Mouse (Mus musculus) limb, embryonic 11.5 days (tissue): Measurements from ENCODE around the gene Ctu1. TPM values are rescaled to one million over a fixed set of nuclear protein-coding genes. Genes with fewer than 3 reads are reported as not detected.

ENCODE experiments used
- ATAC-seq: fragments of 200-750 bp; cut with Nextera tagmentation; 2 replicates; pipeline ENCODE4 v1.8.0; 2017; ENCODE audit warnings: low read depth; ENCODE audit not compliant: insufficient number of reproducible peaks, low FRiP score, low TSS enrichment
- DNase-seq: peaks from one replicate; pipeline ENCODE4 v3.0.0-alpha.2; 2015; ENCODE audit warnings: low spot score
- H3K27ac ChIP-seq: fragments of 300-500 bp; sonication (generic); replicated peaks from 2 replicates; pipeline ENCODE4 v1.5.1; 2014; ENCODE audit warnings: low read depth, mild to moderate bottlenecking, low read length
- H3K27me3 ChIP-seq: fragments of 300-500 bp; sonication (generic); 2 replicates; pipeline ENCODE4 v1.6.1; 2014; ENCODE audit warnings: mild to moderate bottlenecking, low read length, mixed read lengths; ENCODE audit not compliant: control insufficient read depth, insufficient read depth
- H3K36me3 ChIP-seq: fragments of 300-500 bp; sonication (generic); 2 replicates; pipeline ENCODE4 v1.6.1; 2014; ENCODE audit warnings: mild to moderate bottlenecking, low read length, moderate library complexity, mixed read lengths; ENCODE audit not compliant: control insufficient read depth, insufficient read depth
- H3K4me1 ChIP-seq: fragments of 300-500 bp; sonication (generic); 2 replicates; pipeline ENCODE4 v1.6.1; 2014; ENCODE audit warnings: low read length, mixed read lengths; ENCODE audit not compliant: control insufficient read depth, insufficient read depth
- H3K4me2 ChIP-seq: fragments of 300-500 bp; sonication (generic); 2 replicates; pipeline ENCODE4 v1.6.1; 2014; ENCODE audit warnings: low read depth, mild to moderate bottlenecking, moderate library complexity; ENCODE audit not compliant: severe bottlenecking
- H3K4me3 ChIP-seq: fragments of 300-500 bp; sonication (generic); 2 replicates; pipeline ENCODE4 v1.5.1; 2014; ENCODE audit warnings: low read depth, low read length
- H3K9ac ChIP-seq: fragments of 300-500 bp; sonication (generic); 2 replicates; pipeline ENCODE4 v1.6.1; 2014; ENCODE audit warnings: mild to moderate bottlenecking, low read length
- H3K9me3 ChIP-seq: fragments of 300-500 bp; sonication (generic); 2 replicates; pipeline ENCODE4 v1.6.1; 2016; ENCODE audit warnings: low read length; ENCODE audit not compliant: control insufficient read depth
- WGBS: fragments of 180-500 bp; shearing (Covaris S2); extraction: QIAGEN DNeasy Blood & Tissue Kit; methylation state at CpG from one replicate; pipeline ENCODE4 v1.1.7; 2014; 5-methylcytosine and 5-hydroxymethylcytosine counted together
- polyA plus RNA-seq: library from polyadenylated mRNA; unstranded; fragments of >200 nt; fragmentation: Nextera tagmentation; extraction: Ambion mirVana; gene quantifications from 2 replicates; pipeline ENCODE4 v1.2.1, GENCODE M21; 2014

Gene Ctu1
- polyA plus RNA-seq, 1 experiment from 2014 or later = 10.8 TPM

DNA sequence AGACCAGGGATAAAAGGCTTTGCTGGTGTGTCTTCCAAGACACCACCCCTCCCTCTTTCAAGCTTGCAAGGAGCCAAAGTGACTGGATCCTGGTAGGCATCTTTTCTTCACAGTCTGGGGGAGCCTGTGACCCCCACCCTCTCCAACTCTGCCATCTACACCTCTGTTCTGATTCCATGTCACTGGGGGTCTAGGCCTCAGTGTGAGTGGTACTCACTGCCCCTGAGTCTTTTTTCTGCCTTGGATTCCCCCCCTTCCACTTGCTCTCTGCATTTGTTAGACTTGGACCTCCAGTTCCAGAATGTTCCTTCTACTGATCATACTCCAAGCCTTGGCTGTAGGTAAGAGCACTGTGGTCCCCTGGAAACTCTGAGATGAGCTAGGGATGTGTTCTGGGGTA lies 18.3 kb downstream of the Ctu1 start, which contains the start of gene Klk14:
Klk14 (plus strand) TSS at position 301 of the 400 bp plus-strand sequence.
- Histone ChIP-seq H3K27me3 (no peaks in the 10 kb centered on the region), H3K9ac (no peak within 1 kb of the TSS), H3K4me2 (no peak within 1 kb of the TSS), H3K4me3 (no peak within 1 kb of the TSS), H3K4me1 (no peaks in the 10 kb centered on the region), H3K27ac (no peak within 1 kb of the TSS), H3K36me3 (no peaks in the 10 kb centered on the region), H3K9me3 (no peaks in the 10 kb centered on the region; the same call in 1 of the 2 replicates)
- DNase-seq (no peak), ATAC-seq (no peak)

DNA sequence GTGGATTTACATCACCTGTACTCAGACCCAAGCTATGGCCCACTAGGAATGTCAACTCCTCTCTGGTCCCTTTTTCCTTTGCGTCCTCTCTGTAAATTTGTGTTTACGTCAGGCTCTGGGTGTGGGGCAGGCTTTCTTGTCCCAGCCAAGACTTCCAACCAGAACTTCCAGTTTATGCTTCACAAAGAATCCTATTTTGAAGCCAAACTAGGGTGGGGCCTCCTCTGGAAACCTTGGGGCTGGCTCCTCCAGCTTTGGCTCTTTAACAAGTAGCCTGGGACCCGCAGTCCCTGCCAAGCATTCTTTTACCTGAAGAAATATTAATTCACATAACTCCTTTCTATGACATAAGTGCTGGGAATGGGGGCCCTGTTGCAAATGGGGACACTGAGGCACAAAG lies 38.2 kb downstream of the Ctu1 start:
- H3K27ac ChIP-seq = no peak overlapping the region
- no peak overlapping the region for H3K4me3 ChIP-seq
- no peaks in the 10 kb centered on the region; the same call in 1 of the 2 replicates for H3K9me3 ChIP-seq
- H3K27me3 ChIP-seq = no peaks in the 10 kb centered on the region
- H3K4me2 ChIP-seq = no peak overlapping the region
- WGBS = 85% methylated on average over 3 of the region's 3 CpGs
- ATAC-seq (no peak), DNase-seq (no peak)
- peaks cover 8% of the 10 kb centered on the region; the same call in 1 of the 2 replicates for H3K4me1 ChIP-seq
- H3K9ac ChIP-seq = no peak overlapping the region
- H3K36me3 ChIP-seq = no peaks in the 10 kb centered on the region

GRCm38 (mm10) chr7:43712267-43712666 lies 40.5 kb downstream of the Ctu1 start, which contains the start of gene Klk13:
Klk13 (plus strand) TSS chr7:43712567.
- no peak for DNase-seq
- Histone ChIP-seq H3K9me3 (no peaks in the 10 kb centered on the region), H3K4me3 (no peak within 1 kb of the TSS), H3K4me2 (peak within 1 kb of the TSS; percentile 33), H3K27ac (no peak within 1 kb of the TSS), H3K4me1 (peaks cover 8% of the 10 kb centered on the region; the same call in 1 of the 2 replicates), H3K36me3 (no peaks in the 10 kb centered on the region), H3K27me3 (no peaks in the 10 kb centered on the region), H3K9ac (no peak within 1 kb of the TSS)
- ATAC-seq = no peak
- 58% methylated on average over 4 of the region's 4 CpGs for WGBS

GRCm38 (mm10) chr7:43712917-43713316 lies 41.1 kb downstream of the Ctu1 start:
- Histone ChIP-seq H3K4me2 (peak overlapping the region; percentile 33), H3K27me3 (no peaks in the 10 kb centered on the region), H3K4me1 (peaks cover 8% of the 10 kb centered on the region; the same call in 1 of the 2 replicates), H3K27ac (no peak overlapping the region), H3K36me3 (no peaks in the 10 kb centered on the region), H3K9me3 (no peaks in the 10 kb centered on the region), H3K9ac (no peak overlapping the region), H3K4me3 (no peak overlapping the region)
- DNase-seq = peak; percentile 29
- 4% methylated on average over 9 of the region's 9 CpGs for WGBS
- no peak for ATAC-seq

DNA sequence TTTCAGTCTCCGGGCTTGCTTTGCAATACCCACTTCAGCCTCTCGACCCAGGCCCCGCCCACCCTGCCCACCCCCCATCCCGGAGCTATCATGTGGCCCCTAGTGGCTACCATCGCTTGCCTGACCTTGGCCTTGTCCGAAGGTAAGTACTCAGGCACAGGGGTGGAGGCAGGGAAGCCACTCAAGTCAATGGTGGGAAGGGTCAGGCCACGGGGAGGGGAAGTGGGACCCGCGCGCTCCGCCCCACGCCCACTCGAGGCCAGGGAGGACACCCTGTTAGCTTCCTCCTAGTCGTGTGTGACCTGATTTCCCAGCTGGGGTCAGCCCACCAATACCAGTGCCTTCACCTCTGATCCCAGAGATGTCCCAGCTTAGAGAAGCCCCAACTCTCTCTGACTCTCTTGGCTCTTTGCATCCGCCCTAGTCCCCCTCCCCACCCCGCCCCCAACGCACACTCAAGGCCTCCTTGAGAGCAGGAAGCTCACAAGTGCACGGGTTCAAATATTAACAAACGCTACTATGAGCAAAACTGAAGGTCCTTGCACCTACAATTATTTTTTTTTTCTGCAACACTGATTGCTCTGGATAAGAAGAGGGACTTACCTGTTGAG lies 42.0 kb downstream of the Ctu1 start:
- Histone ChIP-seq H3K4me3 (no peak overlapping the region), H3K27ac (no peak overlapping the region), H3K4me2 (no peak overlapping the region), H3K36me3 (no peaks in the 10 kb centered on the region), H3K9ac (no peak overlapping the region), H3K9me3 (no peaks in the 10 kb centered on the region), H3K4me1 (peaks cover 8% of the 10 kb centered on the region; the same call in 1 of the 2 replicates), H3K27me3 (no peaks in the 10 kb centered on the region)
- ATAC-seq (no peak), DNase-seq (no peak)
- WGBS = 6% methylated on average over 19 of the region's 19 CpGs

Other genes with a start within 250 kb of the Ctu1 start
- not detected in 2 replicates for gene Lim2, start 244.3 kb upstream of the Ctu1 start, polyA plus RNA-seq
- 0.67 TPM in 1 of 2 replicates, not detected in the other for gene Nkg7, start 234.9 kb upstream of the Ctu1 start, polyA plus RNA-seq
- not detected in 2 replicates for gene Cldnd2, start 231.2 kb upstream of the Ctu1 start, polyA plus RNA-seq
- gene Etfb, start 227.9 kb upstream of the Ctu1 start, polyA plus RNA-seq = 243 and 251 TPM in 2 replicates
- 0.31 TPM in 1 of 2 replicates, not detected in the other for gene Gm45233, start 227.9 kb upstream of the Ctu1 start, polyA plus RNA-seq
- 1.4 and 2.0 TPM in 2 replicates for gene Vsig10l, start 208.9 kb upstream of the Ctu1 start, polyA plus RNA-seq
- gene Iglon5, start 181.9 kb upstream of the Ctu1 start, polyA plus RNA-seq = 0.79 and 1.2 TPM in 2 replicates
- not detected in 2 replicates for gene 4931406B18Rik, start 166.1 kb upstream of the Ctu1 start, polyA plus RNA-seq
- 0.98 and 1.2 TPM in 2 replicates for gene Cd33, start 127.6 kb upstream of the Ctu1 start, polyA plus RNA-seq
- gene Zfp658, start 109.8 kb upstream of the Ctu1 start, polyA plus RNA-seq = 5.1 and 5.9 TPM in 2 replicates
- gene Zfp719, start 92.4 kb upstream of the Ctu1 start, polyA plus RNA-seq = 17.0 and 20.5 TPM in 2 replicates
- gene Zfp819, start 64.8 kb upstream of the Ctu1 start, polyA plus RNA-seq = 0.79 and 1.1 TPM in 2 replicates
- gene Ceacam18, start 37.3 kb upstream of the Ctu1 start, polyA plus RNA-seq = not detected in 2 replicates
- 0.17 and 0.33 TPM in 2 replicates for gene Siglece, start 11.9 kb upstream of the Ctu1 start, polyA plus RNA-seq
- not detected in 2 replicates for gene Klk14, start 18.4 kb downstream of the Ctu1 start, polyA plus RNA-seq
- gene Klk13, start 40.6 kb downstream of the Ctu1 start, polyA plus RNA-seq = 0.48 and 1.0 TPM in 2 replicates
- not detected in 2 replicates for gene Klk12, start 96.9 kb downstream of the Ctu1 start, polyA plus RNA-seq
- not detected in 2 replicates for gene Klk11, start 102.6 kb downstream of the Ctu1 start, polyA plus RNA-seq
- 0.15 TPM in 1 of 2 replicates, not detected in the other for gene Klk10, start 109.0 kb downstream of the Ctu1 start, polyA plus RNA-seq
- gene Klk9, start 119.9 kb downstream of the Ctu1 start, polyA plus RNA-seq = not detected in 2 replicates
- 15.8 and 16.1 TPM in 2 replicates for gene Klk8, start 125.6 kb downstream of the Ctu1 start, polyA plus RNA-seq
- gene Klk7, start 139.3 kb downstream of the Ctu1 start, polyA plus RNA-seq = 0.23 TPM in 1 of 2 replicates, not detected in the other
- 0.24 TPM in 1 of 2 replicates, not detected in the other for gene Klk6, start 152.5 kb downstream of the Ctu1 start, polyA plus RNA-seq
- not detected in 2 replicates for gene Klk5, start 170.0 kb downstream of the Ctu1 start, polyA plus RNA-seq
- 0.16 TPM in 2 replicates for gene Klk4, start 209.1 kb downstream of the Ctu1 start, polyA plus RNA-seq